Mouse (Mus musculus) MEL (cell line): ENCODE data around the gene 3110021N24Rik. TPM values are rescaled to one million over a fixed set of nuclear protein-coding genes. Genes with fewer than 3 reads are reported as not detected.

Source experiments
- DNase-seq: peaks from one replicate; pipeline ENCODE4 v3.0.0; 2011; ENCODE audit warnings: low read depth, low spot score
- H3K27ac ChIP-seq: 2 replicates; pipeline ENCODE4 v1.5.1; 2012; ENCODE audit warnings: low read depth, mild to moderate bottlenecking, control low read depth, low read length, moderate library complexity; ENCODE audit not compliant: control insufficient read depth
- H3K27me3 ChIP-seq, 2 experiments: fragments of 150-350 bp in 1 of 2; sonication (generic) in 1 of 2; 2 replicates each; pipeline ENCODE4 v1.6.1; 2012; ENCODE audit warnings: low read length in 2 of 2, mild to moderate bottlenecking in 2 of 2, improper control_type of control experiment in 1 of 2, moderate library complexity in 1 of 2; ENCODE audit not compliant: insufficient read depth in 2 of 2, control insufficient read depth in 1 of 2
- H3K36me3 ChIP-seq, 2 experiments: 2 replicates each; pipeline ENCODE4 v1.6.1; 2012 to 2014; ENCODE audit warnings: low read length in 2 of 2, improper control_type of control experiment in 1 of 2, inconsistent platforms in 1 of 2, mild to moderate bottlenecking in 1 of 2; ENCODE audit not compliant: insufficient read depth in 2 of 2, control insufficient read depth in 1 of 2
- H3K4me1 ChIP-seq, 2 experiments: fragments of 150-350 bp in 1 of 2; sonication (generic) in 1 of 2; 2 replicates each; pipeline ENCODE4 v1.6.1; 2012; ENCODE audit warnings: low read length in 2 of 2, improper control_type of control experiment in 1 of 2, mild to moderate bottlenecking in 1 of 2; ENCODE audit not compliant: insufficient read depth in 2 of 2, control insufficient read depth in 1 of 2
- H3K4me3 ChIP-seq, 2 experiments: fragments of 150-350 bp in 1 of 2; sonication (generic) in 1 of 2; 2 replicates each; pipeline ENCODE4 v1.5.1; 2012; ENCODE audit warnings: low read depth in 2 of 2, low read length in 2 of 2, mild to moderate bottlenecking in 2 of 2, moderate library complexity in 2 of 2, control low read depth in 1 of 2, improper control_type of control experiment in 1 of 2; ENCODE audit not compliant: control insufficient read depth in 1 of 2, insufficient read depth in 1 of 2
- H3K79me2 ChIP-seq: 2 replicates; pipeline ENCODE4 v1.6.1; 2012; ENCODE audit warnings: mild to moderate bottlenecking, low read length, moderate library complexity; ENCODE audit not compliant: control insufficient read depth, poor library complexity, insufficient read depth
- H3K9ac ChIP-seq: 2 replicates; pipeline ENCODE4 v1.6.1; 2012; ENCODE audit warnings: low read depth, mild to moderate bottlenecking, control low read depth, low read length, moderate library complexity; ENCODE audit not compliant: control insufficient read depth, poor library complexity, severe bottlenecking
- H3K9me3 ChIP-seq: fragments of 150-350 bp; sonication (generic); replicated peaks from 2 replicates; pipeline ENCODE4 v1.6.1; 2012; ENCODE audit warnings: mild to moderate bottlenecking, low read length, improper control_type of control experiment, moderate library complexity; ENCODE audit not compliant: insufficient read depth
- CHD2 ChIP-seq: IDR thresholded peaks from 2 replicates; pipeline ENCODE4 v1.6.1; 2011; ENCODE audit warnings: low read length, improper control_type of control experiment
- CTCF ChIP-seq, 3 experiments: IDR thresholded peaks in 2 of 3; conservative IDR thresholded peaks in 1 of 3; 2 replicates each; pipeline ENCODE4 v1.5.1; 2011 to 2012; ENCODE audit warnings: low read length in 3 of 3, low read depth in 2 of 3, mild to moderate bottlenecking in 2 of 3, improper control_type of control experiment in 1 of 3, inconsistent platforms in 1 of 3, mixed read lengths in 1 of 3, moderate library complexity in 1 of 3; ENCODE audit not compliant: control insufficient read depth in 1 of 3, insufficient read depth in 1 of 3, poor library complexity in 1 of 3, severe bottlenecking in 1 of 3
- E2F4 ChIP-seq: IDR thresholded peaks from 2 replicates; pipeline ENCODE4 v1.6.1; 2011; ENCODE audit warnings: low read depth, low read length, improper control_type of control experiment, borderline replicate concordance
- ELF1 ChIP-seq: IDR thresholded peaks from 2 replicates; pipeline ENCODE4 v1.6.1; 2014; ENCODE audit warnings: low read depth, mild to moderate bottlenecking, inconsistent platforms, low read length, improper control_type of control experiment, moderate library complexity
- EP300 ChIP-seq, 2 experiments: IDR thresholded peaks; 2 replicates each; pipeline ENCODE4 v1.6.1; 2011; ENCODE audit warnings: improper control_type of control experiment in 2 of 2, low read length in 2 of 2, low read depth in 1 of 2, mild to moderate bottlenecking in 1 of 2
- GABPA ChIP-seq: IDR thresholded peaks from 2 replicates; pipeline ENCODE4 v1.6.1; 2012; ENCODE audit warnings: low read depth, mild to moderate bottlenecking, inconsistent platforms, low read length, improper control_type of control experiment, moderate library complexity
- GATA1 ChIP-seq: IDR thresholded peaks from 2 replicates; pipeline ENCODE4 v1.6.1; 2011; ENCODE audit warnings: low read depth, low read length, improper control_type of control experiment
- HCFC1 ChIP-seq: IDR thresholded peaks from 2 replicates; pipeline ENCODE4 v1.6.1; 2012; ENCODE audit warnings: low read depth, mild to moderate bottlenecking, inconsistent platforms, low read length, improper control_type of control experiment, moderate library complexity
- MAX ChIP-seq: IDR thresholded peaks from 2 replicates; pipeline ENCODE4 v1.6.1; 2011; ENCODE audit warnings: low read length, improper control_type of control experiment
- MEF2A ChIP-seq: IDR thresholded peaks from 2 replicates; pipeline ENCODE4 v1.6.1; 2014; ENCODE audit warnings: low read depth, mild to moderate bottlenecking, inconsistent platforms, low read length, improper control_type of control experiment; ENCODE audit not compliant: poor library complexity, insufficient replicate concordance, severe bottlenecking; ENCODE audit errors: extremely low read depth
- MXI1 ChIP-seq: IDR thresholded peaks from 2 replicates; pipeline ENCODE4 v1.6.1; 2011; ENCODE audit warnings: mild to moderate bottlenecking, low read depth, low read length, improper control_type of control experiment
- MYB ChIP-seq: IDR thresholded peaks from 2 replicates; pipeline ENCODE4 v1.6.1; 2011; ENCODE audit warnings: mild to moderate bottlenecking, low read depth, low read length, improper control_type of control experiment
- MYC ChIP-seq: IDR thresholded peaks from 2 replicates; pipeline ENCODE4 v1.6.1; 2011; ENCODE audit warnings: low read depth, mild to moderate bottlenecking, low read length, improper control_type of control experiment, moderate library complexity
- NRF1 ChIP-seq: IDR thresholded peaks from 2 replicates; pipeline ENCODE4 v1.6.1; 2014; ENCODE audit warnings: low read depth, mild to moderate bottlenecking, inconsistent platforms, low read length, improper control_type of control experiment, moderate library complexity; ENCODE audit not compliant: poor library complexity, insufficient read depth, severe bottlenecking
- POLR2A ChIP-seq, 2 experiments: IDR thresholded peaks; 2 replicates each; pipeline ENCODE4 v1.6.1; 2011 to 2012; ENCODE audit warnings: low read length in 2 of 2, mild to moderate bottlenecking in 2 of 2, control low read depth in 1 of 2, improper control_type of control experiment in 1 of 2, low read depth in 1 of 2, moderate library complexity in 1 of 2; ENCODE audit not compliant: control insufficient read depth in 1 of 2, insufficient read depth in 1 of 2, poor library complexity in 1 of 2
- POLR2AphosphoS2 ChIP-seq: IDR thresholded peaks from 2 replicates; pipeline ENCODE4 v1.6.1; 2011; ENCODE audit warnings: low read length, improper control_type of control experiment
- POLR2AphosphoS5 ChIP-seq: IDR thresholded peaks from 2 replicates; pipeline ENCODE4 v1.6.1; 2012; ENCODE audit warnings: low read depth, borderline replicate concordance, mild to moderate bottlenecking, inconsistent platforms, low read length, moderate library complexity, mixed read lengths
- SIN3A ChIP-seq: IDR thresholded peaks from 2 replicates; pipeline ENCODE4 v1.6.1; 2012; ENCODE audit warnings: low read length, improper control_type of control experiment, inconsistent platforms
- SMC3 ChIP-seq: IDR thresholded peaks from 2 replicates; pipeline ENCODE4 v1.6.1; 2011; ENCODE audit warnings: low read depth, low read length, improper control_type of control experiment
- TAL1 ChIP-seq: IDR thresholded peaks from 2 replicates; pipeline ENCODE4 v1.6.1; 2012; ENCODE audit warnings: mild to moderate bottlenecking, inconsistent platforms, low read length, moderate library complexity, mixed read lengths
- TBP ChIP-seq: IDR thresholded peaks from 2 replicates; pipeline ENCODE4 v1.8.0; 2011; ENCODE audit warnings: low read depth, low read length, improper control_type of control experiment
- TCF12 ChIP-seq: IDR thresholded peaks from 2 replicates; pipeline ENCODE4 v1.6.1; 2014; ENCODE audit warnings: low read depth, mild to moderate bottlenecking, inconsistent platforms, low read length, improper control_type of control experiment, moderate library complexity
- UBTF ChIP-seq: IDR thresholded peaks from 2 replicates; pipeline ENCODE4 v1.6.1; 2012; ENCODE audit warnings: low read depth, mild to moderate bottlenecking, inconsistent platforms, low read length, improper control_type of control experiment, moderate library complexity, borderline replicate concordance; ENCODE audit not compliant: insufficient read depth
- USF2 ChIP-seq, 2 experiments: IDR thresholded peaks; 2 replicates each; pipeline ENCODE4 v1.6.1; 2011 to 2012; ENCODE audit warnings: improper control_type of control experiment in 2 of 2, low read length in 2 of 2, borderline replicate concordance in 1 of 2, inconsistent platforms in 1 of 2, low read depth in 1 of 2, mild to moderate bottlenecking in 1 of 2; ENCODE audit not compliant: insufficient read depth in 1 of 2
- ZC3H11A ChIP-seq: IDR thresholded peaks from 2 replicates; pipeline ENCODE4 v1.6.1; 2012; ENCODE audit warnings: low read depth, mild to moderate bottlenecking, inconsistent platforms, low read length, improper control_type of control experiment
- polyA plus RNA-seq, 2 experiments: library from polyadenylated mRNA; stranded (reverse) in 1 of 2; unstranded in 1 of 2; fragments of >175 nt in 1 of 2; fragments of >200 nt in 1 of 2; gene quantifications; 2 replicates each; pipeline versions ENCODE4 v1.2.1 to v1.2.4; 2012; ENCODE audit warnings: low replicate concordance in 2 of 2, low read depth in 1 of 2; ENCODE audit not compliant: insufficient read length in 2 of 2, insufficient read depth in 1 of 2, missing spikeins in 1 of 2
- total RNA-seq: library from RNA; depleted of rRNA; stranded (reverse); fragments of 300-350 nt; gene quantifications from 2 replicates; pipeline ENCODE4 v1.2.3, GENCODE M21; 2012

Gene 3110021N24Rik
- total and polyA plus RNA-seq, 3 experiments, result not detected

GRCm38 (mm10) chr4:108708209-108708608, 11.2 kb upstream of the 3110021N24Rik start:
- TF ChIP-seq SIN3A (no peak), HCFC1 (no peak), CTCF (IDR thresholded peaks at IDR 0.05 in 2 of 3, conservative IDR thresholded peaks at IDR 0.05 in 1 of 3; ENCODE audit: control insufficient read depth in 1 of 3, insufficient read depth in 1 of 3, low read depth in 2 of 3, low read length in 3 of 3, poor library complexity in 1 of 3, severe bottlenecking in 1 of 3) (no peak), GABPA (no peak), MYC (no peak), TAL1 (no peak), GATA1 (no peak), NRF1 (no peak), SMC3 (no peak), UBTF (no peak), POLR2AphosphoS5 (no peak), USF2 (IDR thresholded peaks at IDR 0.05; ENCODE audit: borderline replicate concordance in 1 of 2, insufficient read depth in 1 of 2, low read depth in 1 of 2, low read length in 2 of 2) (no peak)
- Histone ChIP-seq H3K27ac (no peak overlapping the region), H3K4me3 (no peak overlapping the region), H3K9me3 (no peaks in the 10 kb centered on the region), H3K36me3 (no peaks in the 10 kb centered on the region), H3K9ac (no peak overlapping the region), H3K4me1 (no peaks in the 10 kb centered on the region), H3K27me3 (peaks cover 5 to 17% of the 10 kb centered on the region in 2 experiments), H3K79me2 (no peaks in the 10 kb centered on the region)
- DNase-seq, result no peak

- Histone ChIP-seq H3K36me3 (no peaks in the 10 kb centered on the region), H3K4me1 (no peaks in the 10 kb centered on the region), H3K27ac (no peak overlapping the region), H3K9me3 (no peaks in the 10 kb centered on the region), H3K9ac (no peak overlapping the region), H3K79me2 (no peaks in the 10 kb centered on the region), H3K27me3 (peaks cover 10 to 22% of the 10 kb centered on the region in 2 experiments), H3K4me3 (no peak overlapping the region)
- TF ChIP-seq POLR2A (IDR thresholded peaks at IDR 0.05; ENCODE audit: control insufficient read depth in 1 of 2, insufficient read depth in 1 of 2, low read depth in 1 of 2, low read length in 2 of 2, poor library complexity in 1 of 2) (no peak), ZC3H11A (no peak), EP300 (IDR thresholded peaks at IDR 0.05; ENCODE audit: low read depth in 1 of 2, low read length in 2 of 2) (no peak), TCF12 (no peak), SIN3A (no peak), SMC3 (no peak), E2F4 (no peak), GATA1 (no peak), GABPA (no peak), CHD2 (no peak), POLR2AphosphoS2 (no peak), MEF2A (no peak), MYB (no peak), CTCF (IDR thresholded peaks at IDR 0.05 in 2 of 3, conservative IDR thresholded peaks at IDR 0.05 in 1 of 3; ENCODE audit: control insufficient read depth in 1 of 3, insufficient read depth in 1 of 3, low read depth in 2 of 3, low read length in 3 of 3, poor library complexity in 1 of 3, severe bottlenecking in 1 of 3) (no peak), ELF1 (no peak), MAX (no peak), MXI1 (no peak), HCFC1 (no peak), TBP (no peak)
- DNase-seq, result no peak
These were observed 1.9 kb downstream of the 3110021N24Rik start for GRCm38 (mm10) chr4:108721245-108721784.
